Mouse (Mus musculus): ENCODE measurements around the gene Gm10964.

- TF ChIP-seq CTCF (IDR thresholded peaks at IDR 0.05; ENCODE audit: low read depth): no peak
- TF ChIP-seq EP300 (optimal IDR thresholded peaks at IDR 0.05): no peak
Measured at GRCm38 (mm10) chr3:103789096-103789495, 49.9 kb downstream of the Gm10964 start.
